Mouse (Mus musculus): ENCODE data around the gene Zfyve19. TPM values are rescaled to one million over a fixed set of nuclear protein-coding genes. Genes with fewer than 3 reads are reported as not detected.

The Zfyve19 gene
- polyA plus RNA-seq, 1 experiment from 2014 or later, result 29.5 TPM

DNA sequence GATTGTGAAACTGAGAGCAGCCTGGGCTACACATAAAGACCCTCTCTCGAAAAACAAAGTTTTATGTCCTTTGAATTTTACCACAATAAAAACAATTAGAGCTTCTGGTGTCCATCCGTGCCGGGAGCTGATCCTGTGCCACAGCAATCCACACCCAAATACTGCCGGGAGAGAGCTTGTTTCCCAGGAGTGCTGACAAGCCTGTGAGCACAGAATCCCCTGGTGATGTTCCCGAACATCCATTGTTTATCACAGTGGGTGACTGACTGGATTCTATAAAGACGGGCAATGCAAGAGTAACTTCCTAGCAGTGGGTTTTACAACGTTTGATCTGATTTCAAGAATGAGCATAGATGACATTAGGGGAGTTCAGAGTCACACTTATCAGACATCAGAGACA is 46.6 kb downstream of the Zfyve19 start:
- peaks cover 59% of the 10 kb centered on the region for H3K27me3 ChIP-seq (replicated peaks)
- H3K4me1 ChIP-seq, result peaks cover 7% of the 10 kb centered on the region
- no peak overlapping the region for H3K4me2 ChIP-seq
- no peak overlapping the region for H3K4me3 ChIP-seq
- no peak overlapping the region for H3K9ac ChIP-seq
- H3K9me3 ChIP-seq, result no peaks in the 10 kb centered on the region
- H3K36me3 ChIP-seq, result no peaks in the 10 kb centered on the region
- ATAC-seq (ENCODE audit: extremely low read depth, insufficient number of reproducible peaks, low FRiP score, low TSS enrichment), result no peak
- H3K27ac ChIP-seq (replicated peaks), result no peak overlapping the region
- WGBS, result 26% methylated on average over 7 of the region's 7 CpGs

DNA sequence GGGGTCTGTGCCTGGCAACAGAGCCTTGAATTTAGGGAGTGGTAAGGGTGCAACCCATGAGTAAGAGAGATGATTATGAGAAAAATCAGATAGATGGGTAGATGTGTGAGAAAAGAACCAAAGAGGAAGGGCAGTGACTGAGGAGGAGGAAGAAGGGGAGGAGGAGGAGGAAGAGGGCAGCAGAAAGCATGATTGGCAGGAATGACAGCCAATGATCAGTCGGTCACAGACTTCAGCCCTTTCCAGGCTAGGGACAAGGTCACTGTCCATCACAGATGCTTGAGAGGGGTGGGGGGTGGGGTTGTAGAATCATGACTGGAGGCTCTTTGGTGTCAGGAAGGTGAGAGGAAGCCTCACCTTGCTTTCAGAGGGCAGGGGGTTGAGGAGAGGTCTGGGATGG is 52.1 kb downstream of the Zfyve19 start:
- no peaks in the 10 kb centered on the region for H3K36me3 ChIP-seq
- no peak for ATAC-seq (ENCODE audit: extremely low read depth, insufficient number of reproducible peaks, low FRiP score, low TSS enrichment)
- H3K27me3 ChIP-seq (replicated peaks), result peaks cover 21% of the 10 kb centered on the region
- no peak overlapping the region for H3K4me2 ChIP-seq
- no peak overlapping the region for H3K4me3 ChIP-seq
- H3K27ac ChIP-seq (replicated peaks), result no peak overlapping the region
- H3K9me3 ChIP-seq, result no peaks in the 10 kb centered on the region
- 46% methylated on average over 1 of the region's 1 CpGs for WGBS
- H3K4me1 ChIP-seq, result peaks cover 7% of the 10 kb centered on the region; the same call in 1 of the 2 replicates
- no peak overlapping the region for H3K9ac ChIP-seq

DNA sequence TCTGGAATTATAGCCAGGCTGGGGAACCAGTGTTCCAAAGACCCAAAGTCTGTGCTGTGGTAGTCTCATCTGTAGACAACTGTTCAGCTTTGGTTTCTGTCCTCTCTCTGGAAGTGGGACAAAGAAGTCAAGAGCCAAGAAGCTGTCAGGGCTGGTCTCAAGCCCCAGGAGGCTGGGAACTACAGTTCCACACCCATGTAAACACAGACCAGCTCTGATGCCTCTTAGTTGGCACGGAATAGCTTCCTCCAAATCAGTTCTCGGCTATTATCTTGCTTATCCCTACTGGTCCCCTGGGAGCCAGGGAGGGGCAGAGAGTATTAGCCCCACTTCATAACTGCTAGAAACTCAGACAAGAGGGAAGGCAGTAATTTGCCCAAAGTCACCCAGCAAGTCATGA is 52.9 kb downstream of the Zfyve19 start:
- Histone ChIP-seq H3K27me3 (replicated peaks) (peaks cover 14% of the 10 kb centered on the region; the same call in 1 of the 2 replicates), H3K4me2 (no peak overlapping the region), H3K9ac (no peak overlapping the region), H3K36me3 (no peaks in the 10 kb centered on the region), H3K4me3 (no peak overlapping the region), H3K4me1 (peaks cover 7% of the 10 kb centered on the region; the same call in 1 of the 2 replicates), H3K9me3 (no peaks in the 10 kb centered on the region), H3K27ac (replicated peaks) (no peak overlapping the region)
- ATAC-seq (ENCODE audit: extremely low read depth, insufficient number of reproducible peaks, low FRiP score, low TSS enrichment), result no peak
- WGBS, result 31% methylated on average over 2 of the region's 2 CpGs

DNA sequence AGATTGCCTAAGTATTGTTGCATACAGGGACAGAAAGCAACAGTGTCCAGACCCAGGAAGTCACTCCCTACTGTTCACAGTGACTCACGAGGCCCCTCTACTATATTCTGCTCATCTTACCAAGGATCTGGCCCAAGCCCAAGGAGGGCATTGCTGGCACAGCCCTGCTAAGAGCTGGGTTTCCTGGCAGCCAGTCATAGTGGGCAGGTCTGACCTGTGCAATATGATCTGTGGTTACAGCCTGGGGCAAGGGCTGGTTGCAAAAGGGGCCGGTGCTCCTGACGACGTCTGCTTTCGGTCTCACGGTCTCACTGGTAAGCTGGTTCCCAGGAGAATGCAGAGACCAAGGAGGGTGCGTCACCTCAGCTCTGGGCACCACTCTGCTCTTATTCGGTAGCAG is 54.6 kb downstream of the Zfyve19 start:
- Histone ChIP-seq H3K36me3 (no peaks in the 10 kb centered on the region), H3K4me3 (no peak overlapping the region), H3K27me3 (replicated peaks) (peaks cover 12% of the 10 kb centered on the region; the same call in 1 of the 2 replicates), H3K9me3 (no peaks in the 10 kb centered on the region), H3K9ac (no peak overlapping the region), H3K4me2 (peak overlapping the region; percentile 24), H3K4me1 (peaks cover 7% of the 10 kb centered on the region; the same call in 1 of the 2 replicates), H3K27ac (replicated peaks) (no peak overlapping the region)
- ATAC-seq (ENCODE audit: extremely low read depth, insufficient number of reproducible peaks, low FRiP score, low TSS enrichment), result no peak
- WGBS, result 29% methylated on average over 8 of the region's 8 CpGs

DNA sequence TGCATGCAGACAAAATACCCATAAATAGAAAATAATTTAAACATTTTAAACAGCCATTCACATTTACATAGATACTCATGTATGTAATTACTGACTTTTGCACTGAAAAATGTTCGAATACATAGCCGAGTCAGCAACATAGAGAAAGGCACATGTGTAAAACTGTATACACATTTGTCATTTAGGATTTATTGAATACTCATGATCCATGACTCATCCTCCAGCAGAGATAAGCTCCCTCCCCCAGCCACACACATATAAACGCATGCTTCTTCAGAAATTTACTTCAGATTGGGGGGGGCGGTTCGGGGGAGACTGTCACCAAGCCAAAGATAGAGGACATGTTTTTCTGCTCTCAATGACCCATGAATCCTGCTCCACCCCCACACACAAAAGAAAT is 55.4 kb downstream of the Zfyve19 start:
- Histone ChIP-seq H3K4me3 (no peak overlapping the region), H3K4me1 (peaks cover 7% of the 10 kb centered on the region; the same call in 1 of the 2 replicates), H3K9me3 (no peaks in the 10 kb centered on the region), H3K9ac (no peak overlapping the region), H3K27ac (replicated peaks) (no peak overlapping the region), H3K36me3 (no peaks in the 10 kb centered on the region), H3K4me2 (no peak overlapping the region), H3K27me3 (replicated peaks) (peaks cover 20% of the 10 kb centered on the region; the same call in 1 of the 2 replicates)
- WGBS, result 66% methylated on average over 5 of the region's 5 CpGs
- ATAC-seq (ENCODE audit: extremely low read depth, insufficient number of reproducible peaks, low FRiP score, low TSS enrichment), result no peak

Other genes with a start within 250 kb of the Zfyve19 start
- gene Ccdc32, start 179.2 kb upstream of the Zfyve19 start, polyA plus RNA-seq (2015; fragmentation: Nextera tagmentation; extraction: Ambion mirVana), result 16.0 and 17.6 TPM in 2 replicates
- 4.1 and 4.6 TPM in 2 replicates for gene Rpusd2, start 173.8 kb upstream of the Zfyve19 start, polyA plus RNA-seq (2015; fragmentation: Nextera tagmentation; extraction: Ambion mirVana)
- 31.4 and 34.7 TPM in 2 replicates for gene Knl1, start 161.5 kb upstream of the Zfyve19 start, polyA plus RNA-seq (2015; fragmentation: Nextera tagmentation; extraction: Ambion mirVana)
- 30.7 and 31.1 TPM in 2 replicates for gene Rad51, start 95.8 kb upstream of the Zfyve19 start, polyA plus RNA-seq (2015; fragmentation: Nextera tagmentation; extraction: Ambion mirVana)
- gene Rmdn3, start 51.6 kb upstream of the Zfyve19 start, polyA plus RNA-seq (2015; fragmentation: Nextera tagmentation; extraction: Ambion mirVana), result 23.3 and 26.6 TPM in 2 replicates
- gene Gchfr, start 40.8 kb upstream of the Zfyve19 start, polyA plus RNA-seq (2015; fragmentation: Nextera tagmentation; extraction: Ambion mirVana), result 5.3 and 7.9 TPM in 2 replicates
- gene Gm14137, start 34.1 kb upstream of the Zfyve19 start, polyA plus RNA-seq (2015; fragmentation: Nextera tagmentation; extraction: Ambion mirVana), result 0.37 and 0.44 TPM in 2 replicates
- 11.3 and 11.9 TPM in 2 replicates for gene Dnajc17, start 178 bp downstream of the Zfyve19 start, polyA plus RNA-seq (2015; fragmentation: Nextera tagmentation; extraction: Ambion mirVana)
- not detected in 2 replicates for gene Ppp1r14d, start 21.3 kb downstream of the Zfyve19 start, polyA plus RNA-seq (2015; fragmentation: Nextera tagmentation; extraction: Ambion mirVana)
- 0.96 and 1.0 TPM in 2 replicates for gene Spint1, start 28.7 kb downstream of the Zfyve19 start, polyA plus RNA-seq (2015; fragmentation: Nextera tagmentation; extraction: Ambion mirVana)
- 0.14 and 0.60 TPM in 2 replicates for gene Rhov, start 62.7 kb downstream of the Zfyve19 start, polyA plus RNA-seq (2015; fragmentation: Nextera tagmentation; extraction: Ambion mirVana)
- gene Vps18, start 80.1 kb downstream of the Zfyve19 start, polyA plus RNA-seq (2015; fragmentation: Nextera tagmentation; extraction: Ambion mirVana), result 11.9 and 13.1 TPM in 2 replicates
- gene Dll4, start 117.2 kb downstream of the Zfyve19 start, polyA plus RNA-seq (2015; fragmentation: Nextera tagmentation; extraction: Ambion mirVana), result 7.7 and 8.7 TPM in 2 replicates
- gene Chac1, start 142.6 kb downstream of the Zfyve19 start, polyA plus RNA-seq (2015; fragmentation: Nextera tagmentation; extraction: Ambion mirVana), result 0.35 and 0.78 TPM in 2 replicates